Mouse (Mus musculus) heart, adult 9 months (tissue): Measurements from ENCODE around the gene Padi3.

ENCODE experiments used
- DNase-seq, 2 experiments: peaks; one replicate each; pipeline ENCODE4 v3.0.0; 2022; ENCODE audit warnings: low spot score in 2 of 2

The Padi3 gene

DNA sequence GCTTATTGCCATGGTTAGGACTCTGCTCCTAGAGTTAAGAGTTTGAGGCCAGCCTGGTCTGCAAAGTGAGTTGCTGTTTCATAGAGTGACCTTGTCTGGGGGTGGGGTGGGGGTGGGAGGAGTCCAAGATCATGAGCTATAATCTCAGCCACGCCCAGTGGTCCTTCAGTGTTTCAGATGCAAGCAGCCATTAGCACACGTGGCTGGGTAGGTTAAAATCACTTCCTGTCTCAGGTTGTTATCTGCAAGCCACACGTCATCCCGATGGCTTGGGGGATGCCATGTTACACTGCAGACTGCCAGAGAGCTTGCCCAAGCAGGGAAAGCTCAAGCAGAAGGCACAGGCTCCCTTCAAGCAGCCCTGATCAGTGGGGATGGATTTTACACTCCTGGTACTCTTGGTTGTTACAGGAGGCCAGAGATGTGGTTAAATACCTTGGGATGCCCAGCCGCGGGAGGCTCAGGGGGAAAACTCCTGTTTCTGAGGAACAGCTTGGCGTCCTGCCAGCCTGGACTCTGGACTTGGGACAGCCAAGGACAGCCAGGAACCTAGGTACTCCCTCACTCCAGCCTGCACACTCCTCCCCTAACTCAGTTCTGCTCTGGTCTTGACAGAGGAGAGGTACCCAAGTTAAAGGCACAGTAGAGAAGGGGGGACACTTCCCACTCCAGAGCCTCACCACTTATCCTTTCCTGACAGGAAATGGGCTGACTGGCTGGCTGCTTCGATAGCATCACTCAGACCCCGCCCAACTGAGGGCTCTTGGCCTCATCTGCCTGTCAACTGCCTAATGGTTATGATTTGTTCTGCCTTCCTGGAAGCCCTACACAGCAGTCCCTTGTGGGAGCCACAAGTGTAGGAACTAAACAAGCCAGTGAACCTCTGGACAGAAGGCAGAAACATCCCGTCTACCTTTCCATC lies 5.8 kb upstream of the Padi3 start:
- no peak for DNase-seq

- no peak for DNase-seq
Observed at GRCm38 (mm10) chr4:140815496-140815895, 5.0 kb upstream of the Padi3 start.

- DNase-seq, result no peak
Observed at GRCm38 (mm10) chr4:140814241-140815225, 4.1 kb upstream of the Padi3 start.

- no peak for DNase-seq
Observed at GRCm38 (mm10) chr4:140813358-140814185, 3.1 kb upstream of the Padi3 start.

DNA sequence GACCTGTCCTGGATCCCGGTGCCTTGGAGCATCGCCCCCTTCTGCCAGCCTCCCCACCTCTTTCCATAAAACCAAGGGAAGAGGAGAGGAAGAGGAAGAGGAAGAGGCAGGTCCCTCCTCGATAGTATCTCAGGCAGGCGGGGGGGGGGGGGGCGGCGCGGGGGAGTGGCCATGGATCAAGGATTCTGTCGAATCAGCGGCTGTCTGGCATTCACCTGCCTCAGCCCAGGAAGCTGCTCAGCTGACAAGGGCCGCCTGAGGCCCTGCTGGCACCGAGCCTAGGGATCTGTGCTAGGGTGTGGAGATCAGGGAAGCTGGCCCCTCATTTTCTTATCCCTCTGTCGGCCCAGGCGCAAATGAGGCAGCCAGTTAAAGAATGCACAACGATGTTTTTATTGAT lies 2.2 kb upstream of the Padi3 start:
- DNase-seq, result no peak

DNA sequence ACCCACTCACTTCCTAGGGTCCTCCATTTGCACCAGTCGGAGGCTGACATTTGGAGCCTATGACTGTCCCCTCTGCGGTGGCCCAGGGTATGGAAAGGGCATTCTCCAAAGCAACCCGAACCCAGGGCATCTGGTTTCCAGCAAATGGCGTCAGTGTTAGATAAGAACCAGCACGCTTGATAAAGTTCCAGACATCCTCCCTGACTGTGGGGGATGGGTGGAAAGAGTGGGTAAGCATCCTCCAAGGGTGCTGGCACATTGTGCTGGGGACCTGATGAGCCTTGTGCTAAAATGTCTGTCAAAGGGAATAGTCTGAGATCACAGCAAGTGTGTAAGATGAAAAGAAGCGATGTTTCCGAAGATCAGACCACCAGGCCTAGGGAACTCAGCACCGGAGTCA lies 1.7 kb upstream of the Padi3 start:
- DNase-seq, result no peak

- no peak for DNase-seq
Observed at GRCm38 (mm10) chr4:140809118-140809517, 1.3 kb downstream of the Padi3 start.

GRCm38 (mm10) chr4:140804601-140805000 lies 5.8 kb downstream of the Padi3 start:
- no peak for DNase-seq

DNA sequence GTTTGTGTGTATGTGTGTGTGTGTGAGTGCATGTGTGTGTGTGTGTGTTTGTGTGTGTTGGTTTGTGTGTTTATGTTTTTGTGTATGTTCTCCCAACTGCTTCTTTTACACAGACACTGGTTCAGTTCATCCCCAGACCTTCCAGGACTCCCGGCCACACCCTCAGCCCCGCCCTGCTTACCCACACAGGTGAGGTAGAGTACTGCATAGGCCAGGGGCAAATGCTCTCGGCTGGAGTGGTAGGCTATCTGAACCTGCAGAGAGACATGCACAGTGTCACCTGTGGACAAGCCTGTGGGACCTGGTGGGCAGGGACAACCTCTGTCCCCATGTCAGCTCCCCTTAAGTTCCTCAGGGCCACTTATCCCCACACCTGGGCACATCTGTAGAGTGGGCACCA lies 9.1 kb downstream of the Padi3 start:
- no peak for DNase-seq

GRCm38 (mm10) chr4:140796786-140797185 lies 13.7 kb downstream of the Padi3 start:
- DNase-seq, result no peak

DNA sequence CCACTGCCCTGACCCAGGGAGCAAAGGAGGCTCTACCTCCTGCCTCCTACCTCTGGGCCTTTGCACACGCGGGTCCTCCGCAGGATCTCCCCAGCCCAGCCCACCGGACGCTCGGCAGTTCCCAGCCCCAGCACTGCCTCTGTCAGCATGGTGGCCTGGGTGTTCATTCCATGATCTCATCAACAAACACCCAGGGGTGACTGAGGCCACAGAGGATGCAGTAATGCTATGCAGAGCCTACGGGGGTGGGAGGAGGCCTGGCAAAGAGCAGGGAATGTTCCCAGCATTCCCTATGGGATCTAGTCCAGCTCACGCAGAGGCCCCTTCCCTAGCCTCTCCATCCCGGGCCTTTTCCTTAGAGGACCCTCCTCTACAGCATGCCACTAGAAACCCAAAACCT lies 15.8 kb downstream of the Padi3 start:
- no peak for DNase-seq

- DNase-seq, result no peak
Observed at GRCm38 (mm10) chr4:140793795-140794194, 16.7 kb downstream of the Padi3 start.

- DNase-seq, result no peak
Observed at GRCm38 (mm10) chr4:140792584-140792983, 17.9 kb downstream of the Padi3 start.

DNA sequence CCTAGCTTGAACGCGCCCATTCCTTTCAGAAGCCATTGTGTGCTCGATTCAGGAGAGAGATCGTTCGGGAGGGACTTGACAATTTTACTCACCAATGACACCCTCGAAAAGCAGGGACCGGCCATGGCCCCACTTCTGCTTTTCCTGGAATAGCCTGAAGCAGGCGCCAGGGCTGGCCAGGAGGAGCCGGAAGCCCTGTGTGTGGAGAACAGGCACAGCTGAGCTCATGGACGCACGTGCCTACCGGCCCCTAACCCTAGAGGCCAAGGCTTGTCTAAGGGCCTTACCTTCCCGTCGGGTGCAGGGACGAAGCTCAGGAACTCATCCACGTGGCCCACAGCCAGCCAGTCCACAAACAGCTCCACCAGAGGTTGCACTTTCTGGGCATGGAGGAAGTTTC lies 19.4 kb downstream of the Padi3 start:
- DNase-seq, result no peak

- no peak for DNase-seq
Observed at GRCm38 (mm10) chr4:140789983-140790382, 20.5 kb downstream of the Padi3 start.

DNA sequence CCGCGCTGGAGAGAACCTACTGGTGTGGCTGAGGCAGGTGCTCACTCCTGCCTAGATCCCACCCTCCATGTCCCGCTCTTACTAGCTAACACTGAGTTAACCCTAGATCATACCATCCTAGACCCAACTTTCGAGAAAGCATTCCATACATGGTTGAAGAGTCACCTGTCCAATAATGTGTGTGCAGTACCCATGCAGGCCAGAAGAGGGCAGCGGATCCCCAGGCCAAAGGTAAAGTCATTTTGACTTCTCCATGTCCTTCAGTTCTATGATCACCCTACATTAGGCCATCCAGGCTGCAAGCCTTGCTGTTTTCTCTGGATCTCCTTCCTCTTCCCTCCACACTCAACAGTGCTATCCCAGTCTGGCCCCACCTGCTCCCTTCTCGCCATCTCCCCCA lies 21.5 kb downstream of the Padi3 start:
- peak in 1 of 2 experiments; percentile 49 for DNase-seq

GRCm38 (mm10) chr4:140788264-140788663 lies 22.2 kb downstream of the Padi3 start:
- no peak for DNase-seq

- peak; percentile 70 to 72 for DNase-seq
Observed at GRCm38 (mm10) chr4:140787414-140787813, 23.0 kb downstream of the Padi3 start.

- no peak for DNase-seq
Observed at GRCm38 (mm10) chr4:140785217-140785616, 25.2 kb downstream of the Padi3 start.

- DNase-seq, result no peak
Observed at GRCm38 (mm10) chr4:140784292-140784945, 26.0 kb downstream of the Padi3 start.

GRCm38 (mm10) chr4:140782821-140783220 lies 27.6 kb downstream of the Padi3 start:
- DNase-seq, result no peak
